Mouse (Mus musculus) 3T3-L1 (cell line): ENCODE measurements at regions not wholly inside any gene's neighbourhood (a gene's known extent, or its start where the extent isn't known, plus 50 kb on each side); places are given as distances from the start of the nearest gene placed in this dataset.

Experiments
- DNase-seq: peaks from one replicate; pipeline ENCODE4 v3.0.0-alpha.2; 2015; ENCODE audit warnings: low read depth, low spot score

GRCm38 (mm10) chr8:8796951-8797350 lies 106.6 kb upstream of the Arglu1 start:
- DNase-seq, result no peak

GRCm38 (mm10) chr8:8794711-8795110 lies 104.4 kb upstream of the Arglu1 start:
- no peak for DNase-seq

- no peak for DNase-seq
Measured at GRCm38 (mm10) chr8:8779931-8780330, 89.6 kb upstream of the Arglu1 start.

- DNase-seq, result no peak
Measured at GRCm38 (mm10) chr8:8774496-8775015, 84.2 kb upstream of the Arglu1 start.

GRCm38 (mm10) chr8:8772424-8772823 lies 82.1 kb upstream of the Arglu1 start:
- DNase-seq, result no peak

GRCm38 (mm10) chr8:8770397-8770796 lies 80.1 kb upstream of the Arglu1 start:
- no peak for DNase-seq

GRCm38 (mm10) chr8:8762354-8762753 lies 72.0 kb upstream of the Arglu1 start:
- DNase-seq, result no peak

- DNase-seq, result no peak
Measured at GRCm38 (mm10) chr8:8758283-8758682, 68.0 kb upstream of the Arglu1 start.

- no peak for DNase-seq
Measured at GRCm38 (mm10) chr8:8751208-8751607, 60.9 kb upstream of the Arglu1 start.

- no peak for DNase-seq
Measured at GRCm38 (mm10) chr8:8746691-8747090, 56.4 kb upstream of the Arglu1 start.

- peak; percentile 10 for DNase-seq
Measured at GRCm38 (mm10) chr8:8745615-8746285, 55.4 kb upstream of the Arglu1 start.
